Mouse (Mus musculus) liver (tissue): Measurements from ENCODE around the gene Armc10.
A peak's percentile ranks its signal among the peaks of the same experiment; 100 is the strongest.
"Not testable (repeated sequence)": the region's sequence is repeated elsewhere in the genome, so short reads cannot be mapped to it uniquely, and the experiment has no call there.

Source experiments
- DNase-seq: peaks from one replicate; pipeline ENCODE4 v3.0.0-alpha.2; 2020; ENCODE audit warnings: mixed read lengths

The Armc10 gene

GRCm38 (mm10) chr5:21645439-21646132 lies at the start of gene Armc10, which contains the start of gene Fbxl13:
Armc10 (plus strand) TSS chr5:21645813.
Fbxl13 (minus strand) TSS chr5:21645634.
- DNase-seq = peak; percentile 87

- not testable (repeated sequence) for DNase-seq
Measured at GRCm38 (mm10) chr5:21599536-21599935, 46.1 kb upstream of the Armc10 start.

- no peak for DNase-seq
Measured at GRCm38 (mm10) chr5:21599961-21600360, 45.7 kb upstream of the Armc10 start.

- DNase-seq = no peak
Measured at GRCm38 (mm10) chr5:21605936-21606335, 39.7 kb upstream of the Armc10 start.

GRCm38 (mm10) chr5:21608311-21609304 lies 37.0 kb upstream of the Armc10 start:
- no peak for DNase-seq

GRCm38 (mm10) chr5:21610996-21611395 lies 34.6 kb upstream of the Armc10 start:
- no peak for DNase-seq

- DNase-seq = not testable (repeated sequence)
Measured at GRCm38 (mm10) chr5:21614299-21614698, 31.3 kb upstream of the Armc10 start.

- no peak for DNase-seq
Measured at GRCm38 (mm10) chr5:21616450-21617009, 29.1 kb upstream of the Armc10 start.

- DNase-seq = no peak
Measured at GRCm38 (mm10) chr5:21625916-21626315, 19.7 kb upstream of the Armc10 start.

- peak; percentile 47 for DNase-seq
Measured at GRCm38 (mm10) chr5:21640961-21641360, 4.7 kb upstream of the Armc10 start.

GRCm38 (mm10) chr5:21643606-21644005 lies 2.0 kb upstream of the Armc10 start:
- no peak for DNase-seq

GRCm38 (mm10) chr5:21644891-21645438 lies 648 bp upstream of the Armc10 start:
- DNase-seq = no peak

- no peak for DNase-seq
Measured at GRCm38 (mm10) chr5:21646133-21646491, 499 bp downstream of the Armc10 start.

- no peak for DNase-seq
Measured at GRCm38 (mm10) chr5:21650736-21651135, 5.1 kb downstream of the Armc10 start.

GRCm38 (mm10) chr5:21651885-21652612 lies 6.4 kb downstream of the Armc10 start:
- no peak for DNase-seq

GRCm38 (mm10) chr5:21656912-21657311 lies 11.3 kb downstream of the Armc10 start:
- DNase-seq = no peak

GRCm38 (mm10) chr5:21658038-21658437 lies 12.4 kb downstream of the Armc10 start:
- DNase-seq = no peak

GRCm38 (mm10) chr5:21658623-21659395 lies 13.2 kb downstream of the Armc10 start:
- peak; percentile 80 for DNase-seq

- DNase-seq = no peak
Measured at GRCm38 (mm10) chr5:21660850-21661249, 15.2 kb downstream of the Armc10 start.

- no peak for DNase-seq
Measured at GRCm38 (mm10) chr5:21663081-21663480, 17.5 kb downstream of the Armc10 start.
